Mouse (Mus musculus) CD4-positive helper T cell, adult 2 months (primary cell): ENCODE measurements at regions not wholly inside any gene's neighbourhood (a gene's known extent, or its start where the extent isn't known, plus 50 kb on each side); places are given as distances from the start of the nearest gene placed in this dataset.

Source experiments
- DNase-seq: peaks from one replicate; pipeline ENCODE4 v3.0.0-alpha.2; 2012; ENCODE audit warnings: low read depth, missing footprints, low spot score

DNA sequence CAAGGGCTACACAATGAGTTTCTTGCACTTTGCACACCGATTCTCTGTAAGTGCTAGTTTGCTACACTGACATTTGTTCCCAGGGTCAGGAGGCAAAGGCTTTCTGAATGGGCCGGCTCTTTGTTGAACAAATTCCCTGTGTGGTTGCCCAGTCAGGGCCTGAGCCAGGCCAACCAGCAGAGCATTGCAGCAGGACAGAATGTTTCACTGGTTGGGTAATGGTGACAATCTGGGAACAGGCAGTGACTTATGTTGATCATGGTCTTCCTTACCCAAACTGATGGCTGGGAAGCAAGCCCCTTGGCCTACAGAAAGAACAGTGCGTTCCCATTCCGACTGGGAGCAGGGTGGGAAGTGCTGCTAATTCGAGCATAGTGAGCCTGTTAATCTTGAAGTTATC is 363.7 kb upstream of the Satb1 start:
- no peak for DNase-seq

DNA sequence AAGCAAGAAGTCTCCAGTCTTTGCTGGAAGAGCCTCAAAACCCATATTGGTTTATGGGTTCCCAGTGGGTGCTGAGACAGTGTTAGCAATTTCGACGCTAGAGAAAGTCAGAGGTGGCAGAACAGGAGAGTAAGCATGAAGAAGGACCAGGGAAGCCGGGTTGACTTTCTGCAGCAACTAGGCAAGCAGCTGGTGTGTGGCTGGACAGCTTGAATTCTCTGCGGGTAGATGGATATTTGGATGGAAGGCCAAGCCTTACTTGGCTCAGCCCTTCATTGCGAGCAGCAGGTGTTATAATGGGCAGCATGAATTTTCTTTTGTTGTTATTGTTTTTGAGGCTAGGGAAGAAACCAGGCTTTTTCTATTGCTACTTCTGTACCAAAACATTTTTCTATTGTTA is 362.7 kb upstream of the Satb1 start:
- no peak for DNase-seq

DNA sequence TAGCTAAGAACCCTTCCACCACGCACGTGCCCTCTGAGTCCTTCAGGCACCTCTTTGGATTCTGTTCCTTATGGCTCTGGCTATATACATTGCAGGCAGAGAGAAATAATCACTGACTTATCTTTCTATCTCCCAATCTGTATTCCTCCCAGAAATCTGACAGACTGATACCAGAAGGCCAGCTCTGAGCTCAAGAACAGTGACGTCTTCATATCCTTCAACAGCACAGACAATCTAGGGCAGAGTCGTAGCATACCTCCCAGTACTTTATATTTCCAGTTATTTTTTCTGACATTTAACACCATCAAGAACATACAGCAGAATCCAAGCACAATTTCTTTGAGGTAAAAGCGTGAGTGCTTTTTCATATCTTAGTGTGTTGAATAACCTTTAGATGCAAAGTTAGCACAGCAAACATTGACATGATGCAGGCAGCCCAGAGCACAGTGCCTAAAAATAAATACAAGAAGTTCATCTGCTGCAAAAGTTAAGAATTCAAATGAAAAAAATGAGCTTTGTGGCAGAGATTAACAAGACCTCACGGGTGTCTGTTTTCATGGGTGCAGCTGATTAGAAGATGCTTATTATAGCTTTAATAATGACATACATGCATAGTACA is 358.1 kb upstream of the Satb1 start:
- DNase-seq: no peak

DNA sequence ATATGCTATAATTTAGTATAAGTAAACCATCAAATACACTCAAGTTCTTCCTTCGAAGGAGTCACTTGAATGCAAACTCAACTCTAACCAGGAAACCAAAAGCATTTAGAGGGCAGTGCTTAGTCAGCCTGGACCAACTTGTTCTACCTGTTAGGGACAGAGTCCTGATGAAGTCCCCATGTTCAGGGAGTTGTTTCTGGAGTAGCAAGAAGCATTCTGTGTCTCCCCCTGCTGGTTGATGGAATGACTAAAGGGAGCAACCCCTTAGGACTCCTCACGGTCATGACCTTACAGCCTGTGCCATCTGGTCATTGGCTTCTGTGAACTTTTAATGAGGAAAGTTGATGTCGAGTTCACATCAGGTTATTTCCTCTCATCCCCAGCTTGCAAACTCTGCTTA is 349.6 kb upstream of the Satb1 start:
- DNase-seq: peak; percentile 80

DNA sequence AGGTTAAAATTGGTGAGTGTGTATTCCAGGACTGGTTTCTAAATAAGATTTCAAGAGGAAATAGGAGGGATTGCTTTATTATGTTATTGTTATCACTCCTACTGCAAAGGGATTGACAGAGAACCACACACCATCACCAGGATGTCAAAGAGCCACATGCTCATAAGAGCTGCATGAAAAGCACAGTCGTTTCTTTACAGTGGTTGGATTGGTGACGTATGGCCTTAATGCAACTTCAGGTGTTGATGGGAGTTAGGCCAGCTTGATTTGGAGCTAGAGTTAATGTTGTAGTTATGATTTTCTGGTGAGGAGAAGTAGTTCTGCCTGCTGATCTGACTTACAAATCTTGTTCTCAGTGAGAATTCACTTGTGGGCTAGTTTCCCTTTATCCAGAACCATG is 344.9 kb upstream of the Satb1 start:
- peak; percentile 60 for DNase-seq

DNA sequence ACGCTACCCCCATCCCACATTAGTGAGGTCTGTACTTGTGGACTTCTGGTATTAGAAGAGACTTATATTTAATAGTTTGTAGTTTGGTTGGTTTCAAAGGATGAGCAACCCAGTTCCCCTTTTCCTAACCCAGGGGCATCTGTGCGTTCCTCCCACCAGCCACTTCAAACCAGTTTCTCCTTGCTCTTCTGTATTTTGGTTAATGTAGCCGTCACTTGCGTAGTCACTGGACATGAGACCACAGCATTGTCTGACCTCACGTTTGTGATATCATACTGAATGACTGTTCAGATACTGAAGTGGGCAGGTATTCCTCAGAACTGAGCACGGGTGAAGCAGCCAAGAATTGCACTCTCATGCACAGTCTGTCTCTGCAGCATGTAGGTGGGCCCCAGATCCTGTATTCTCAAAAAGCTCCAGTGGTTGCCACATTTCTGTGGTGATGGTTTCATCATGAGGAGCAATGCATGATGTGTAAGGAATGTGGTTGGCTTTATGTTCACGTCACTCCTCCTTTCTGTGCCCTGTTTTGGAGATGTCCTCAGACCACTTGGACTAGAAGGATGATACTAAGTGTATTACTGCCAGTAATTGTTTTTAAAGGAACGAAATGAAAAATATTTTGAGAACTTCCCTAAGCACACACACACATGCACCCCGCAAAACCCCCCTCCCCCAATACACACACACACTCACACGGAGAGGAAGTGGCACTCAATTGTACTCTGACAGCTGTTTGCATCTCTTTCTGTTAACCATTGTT is 335.2 kb upstream of the Satb1 start:
- peak; percentile 61 for DNase-seq

DNA sequence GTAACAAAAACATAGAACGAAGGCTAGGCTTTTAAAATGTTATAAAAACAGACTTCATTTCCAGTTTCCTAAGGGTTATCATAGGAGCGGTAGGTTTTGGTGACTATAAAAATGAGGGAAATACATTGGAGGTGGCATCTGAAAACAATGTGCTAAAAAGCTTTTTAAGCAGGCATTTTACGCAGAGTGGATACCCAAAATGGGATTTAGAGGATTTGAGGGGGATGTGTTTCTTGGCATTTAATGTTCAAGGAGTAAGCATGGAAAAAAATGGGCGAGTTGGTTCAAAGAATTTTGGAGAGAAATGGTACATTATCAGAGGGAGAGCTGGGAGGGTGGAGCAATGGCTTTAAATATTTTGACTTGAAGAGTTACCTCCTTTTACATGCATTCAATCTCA is 334.6 kb upstream of the Satb1 start:
- no peak for DNase-seq

DNA sequence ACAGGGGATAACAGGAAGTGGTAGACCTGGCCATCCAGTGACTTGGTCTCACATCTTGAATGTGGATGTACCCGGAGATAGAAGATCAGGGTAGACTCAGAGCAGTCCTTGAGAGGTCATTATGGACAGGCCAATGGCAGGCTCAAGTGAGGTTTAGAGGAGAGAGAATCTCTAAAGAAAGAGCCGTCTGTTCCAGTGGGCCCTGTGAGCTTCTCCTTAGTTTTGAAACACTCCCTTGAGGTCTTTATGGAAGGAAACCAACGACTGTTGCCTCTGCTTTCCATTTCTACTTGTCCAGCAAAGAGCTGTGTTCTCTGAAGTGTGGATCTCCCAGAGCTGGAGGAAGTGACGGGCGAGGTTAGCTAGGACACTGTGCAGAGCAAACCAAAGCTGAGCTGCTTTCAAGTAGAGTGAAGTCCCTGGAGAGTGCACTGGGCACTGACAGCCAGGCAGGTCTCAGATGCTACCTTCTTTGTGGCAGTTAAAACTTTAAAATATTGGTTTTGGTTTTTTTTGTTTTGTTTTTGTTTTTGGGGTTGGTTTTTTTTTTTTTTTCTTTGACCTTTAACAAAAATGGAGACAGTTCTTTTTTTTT is 332.9 kb upstream of the Satb1 start:
- DNase-seq: peak; percentile 58

DNA sequence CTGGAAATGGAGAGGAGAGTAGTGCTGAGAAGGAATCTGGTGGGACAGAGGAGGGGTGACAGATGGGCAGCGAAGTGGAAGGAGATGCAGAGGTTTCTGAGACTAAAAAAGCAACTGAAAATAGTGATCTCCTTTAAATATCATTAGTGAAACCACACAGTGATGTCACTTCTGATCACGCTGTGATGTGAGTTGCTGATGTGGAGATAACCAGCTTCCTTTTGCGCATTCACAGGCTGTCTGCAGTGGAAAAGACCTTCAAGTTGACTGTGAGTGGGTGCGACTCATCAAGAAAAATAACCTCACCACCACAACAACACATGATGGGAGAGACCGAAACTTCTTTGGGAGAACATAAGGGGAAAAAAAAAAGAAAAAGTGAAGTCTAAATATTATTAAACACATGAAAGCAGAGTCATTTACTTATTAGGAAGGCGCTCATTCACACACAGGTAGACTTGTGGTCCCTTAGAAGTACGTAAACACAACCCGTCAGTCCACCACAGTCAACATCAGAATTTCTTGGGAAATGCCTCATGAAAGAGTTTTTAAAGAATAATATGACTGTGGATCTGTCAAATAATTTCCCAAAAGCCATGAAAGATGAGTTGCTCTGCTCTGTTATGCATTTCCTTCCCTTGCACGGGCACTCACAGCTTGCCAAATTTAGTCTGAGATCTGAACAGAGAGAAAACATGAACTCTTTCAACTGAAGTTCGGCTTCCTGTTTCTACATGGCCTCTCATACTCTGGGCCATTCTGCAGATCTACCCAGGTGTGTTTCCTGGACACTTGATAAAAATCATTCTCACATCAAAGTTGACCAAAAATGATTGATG is 329.7 kb upstream of the Satb1 start:
- DNase-seq: peak; percentile 96

DNA sequence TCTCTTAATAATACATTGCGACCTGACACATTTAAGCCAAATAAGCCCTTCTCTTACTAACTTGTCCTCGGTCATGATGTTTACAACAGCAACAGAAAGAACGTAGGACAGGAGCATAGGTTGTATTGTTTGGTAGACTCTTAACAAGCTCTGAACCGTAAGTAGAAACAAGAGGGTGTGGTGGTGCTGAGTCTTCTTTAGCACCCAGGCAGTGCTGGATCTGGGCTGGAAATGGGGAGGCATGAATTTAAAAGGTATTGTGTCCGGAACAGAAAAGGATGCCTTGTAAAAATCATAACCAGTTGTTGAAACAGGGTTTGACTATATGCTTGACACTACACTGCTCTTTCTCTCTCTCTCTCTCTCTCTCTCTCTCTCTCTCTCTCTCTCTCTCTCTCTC is 317.4 kb upstream of the Satb1 start:
- peak; percentile 59 for DNase-seq

DNA sequence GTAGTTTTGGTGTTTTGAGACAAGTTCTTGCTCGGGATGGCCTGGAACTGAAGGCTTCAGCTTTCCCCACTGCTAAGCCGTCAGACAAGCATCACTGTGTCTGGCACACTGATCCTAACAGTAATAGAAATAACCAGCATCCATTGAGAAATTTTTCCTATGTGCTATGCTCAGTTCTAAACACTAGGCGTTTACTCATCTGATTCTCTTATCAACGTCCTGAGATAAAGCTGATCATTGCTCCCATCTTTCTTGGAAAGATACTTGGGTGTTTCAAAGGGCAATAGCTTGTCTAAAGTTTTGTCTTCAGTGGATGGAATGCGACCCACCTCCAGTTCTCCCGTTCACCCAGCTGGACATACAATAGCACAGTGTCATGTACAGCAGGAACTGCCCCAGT is 316.7 kb upstream of the Satb1 start:
- DNase-seq: peak; percentile 47

DNA sequence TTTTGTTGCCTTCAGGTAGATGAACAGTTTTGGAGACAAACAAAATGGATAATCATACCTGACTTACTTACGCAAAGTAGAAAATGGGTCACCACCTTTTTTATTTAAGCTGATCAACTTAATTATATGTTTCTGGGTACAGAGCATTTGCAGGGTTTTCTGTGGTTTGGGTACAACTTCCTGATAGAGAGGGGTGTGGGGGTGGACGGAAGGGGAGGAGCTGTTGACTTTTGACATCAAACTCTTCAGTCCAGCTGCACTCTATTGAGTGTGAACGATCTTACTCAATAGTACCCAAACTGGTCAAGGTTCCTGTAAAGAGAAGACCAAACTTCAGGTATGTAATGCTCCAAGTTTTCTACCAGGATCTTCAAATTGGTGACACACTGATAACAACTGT is 316.0 kb upstream of the Satb1 start:
- peak; percentile 77 for DNase-seq

DNA sequence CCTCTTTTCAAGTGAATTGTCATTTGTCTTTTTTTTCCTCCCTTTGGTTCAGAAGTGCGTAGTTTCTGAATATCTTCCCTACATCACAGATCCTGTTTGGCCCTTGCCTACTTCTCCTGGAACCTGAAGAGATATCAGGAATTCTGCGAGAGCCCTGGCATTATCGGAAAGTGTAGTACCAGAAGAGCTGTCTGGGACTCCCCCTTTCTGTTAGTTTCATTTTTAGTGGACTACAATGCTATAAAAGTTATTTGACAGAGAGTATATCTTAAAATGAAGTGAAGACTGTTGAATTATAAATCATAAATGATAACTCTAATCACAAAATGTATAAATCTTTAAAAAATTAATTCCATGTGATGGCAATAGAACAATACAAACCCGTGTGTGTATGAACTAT is 270.8 kb upstream of the Satb1 start:
- DNase-seq: no peak

DNA sequence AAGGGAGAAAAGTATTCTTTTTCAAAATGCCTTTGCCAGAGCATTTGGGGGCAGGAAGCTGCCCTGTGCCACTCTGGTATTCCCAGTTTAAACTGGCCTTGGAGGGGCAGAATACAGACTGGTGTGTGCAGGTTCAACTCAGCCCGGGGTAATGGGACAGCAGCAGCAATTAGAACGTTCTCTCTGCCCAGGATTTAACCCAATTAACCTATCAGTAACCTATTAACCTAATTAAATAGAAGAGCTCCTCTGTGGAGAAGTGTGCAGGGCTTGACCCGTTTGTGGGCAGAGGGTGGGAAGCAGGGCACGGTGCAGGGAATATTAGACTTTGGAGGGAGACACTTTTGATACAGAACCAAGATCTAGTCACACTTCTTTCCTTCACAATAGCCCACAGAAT is 252.7 kb upstream of the Satb1 start:
- DNase-seq: no peak

DNA sequence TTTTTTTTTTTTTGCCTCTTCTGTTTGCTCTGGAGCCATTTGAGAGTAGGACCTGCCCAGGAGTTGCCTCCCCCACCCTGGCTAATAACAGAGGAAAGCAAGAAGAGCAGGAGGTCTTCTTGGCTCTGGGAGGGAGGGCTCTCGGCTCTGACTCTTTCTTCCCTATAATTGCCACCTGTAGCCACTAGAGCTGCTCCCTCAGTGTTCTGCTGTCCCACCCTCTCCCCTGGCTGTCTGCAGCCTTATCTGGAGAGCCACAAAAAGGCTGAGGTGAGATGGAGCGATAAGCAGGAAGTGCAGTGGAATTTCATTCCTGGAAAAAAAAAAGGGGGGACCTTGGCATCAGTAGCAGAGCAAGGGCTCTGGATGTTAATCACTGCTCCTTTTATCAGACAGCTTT is 251.4 kb upstream of the Satb1 start:
- DNase-seq: no peak

DNA sequence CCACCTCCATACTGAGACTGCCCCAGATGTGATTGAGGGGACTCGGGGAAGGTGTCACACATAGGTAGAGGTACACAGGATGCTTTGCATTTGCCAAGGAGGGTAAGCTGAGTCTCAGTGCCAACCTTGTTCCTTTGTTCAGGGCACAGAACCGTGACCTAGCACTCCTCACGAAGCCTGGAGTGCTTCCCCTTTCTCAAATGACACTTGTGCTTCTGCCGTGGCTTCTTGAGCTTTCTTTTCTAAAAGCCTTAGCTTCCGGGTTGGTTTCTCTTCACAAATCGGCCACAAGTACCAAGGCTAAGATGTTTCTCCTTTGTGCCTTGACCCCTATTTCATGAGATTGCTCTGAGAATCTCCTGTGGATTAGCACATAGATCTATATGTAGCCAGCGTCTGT is 246.2 kb upstream of the Satb1 start:
- peak; percentile 43 for DNase-seq

DNA sequence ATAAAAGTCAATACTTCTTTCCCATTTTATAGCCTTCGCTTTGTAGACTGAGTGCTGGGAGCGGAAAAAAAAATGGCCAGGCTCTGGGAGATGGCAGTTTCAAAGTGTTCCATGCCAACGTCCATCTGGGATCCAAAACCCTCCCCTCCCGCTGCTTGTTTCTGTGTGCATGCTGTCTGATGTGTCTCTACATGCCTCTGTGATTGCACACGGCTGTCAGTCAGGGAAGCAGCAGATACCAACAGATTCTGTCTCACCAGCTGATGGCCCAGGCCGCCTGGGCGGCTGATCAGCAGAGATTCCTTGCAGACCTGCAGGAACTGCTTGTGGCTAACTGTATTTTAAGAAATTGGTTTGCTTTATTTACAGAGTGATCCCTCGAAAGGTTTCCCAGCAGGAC is 245.4 kb upstream of the Satb1 start:
- no peak for DNase-seq

DNA sequence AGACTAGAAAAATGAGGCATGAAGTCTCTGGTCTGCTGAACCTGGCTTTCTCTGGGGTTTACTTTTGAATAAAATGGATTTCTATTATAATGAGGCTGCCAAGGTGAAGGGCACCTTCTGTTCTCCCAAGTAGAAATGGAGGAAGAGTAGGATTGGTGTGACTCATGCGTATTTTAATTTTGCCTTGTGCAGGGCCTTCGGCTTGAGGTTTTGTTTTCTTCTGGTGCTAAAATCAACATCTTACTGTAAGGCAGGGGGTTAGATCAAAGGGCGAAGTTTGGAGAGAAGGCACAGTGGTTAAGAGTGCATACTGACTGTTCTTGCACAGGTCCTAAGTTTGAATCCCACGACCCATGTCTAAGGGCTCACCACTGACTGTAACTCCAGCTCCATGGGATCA is 244.9 kb upstream of the Satb1 start:
- DNase-seq: no peak

DNA sequence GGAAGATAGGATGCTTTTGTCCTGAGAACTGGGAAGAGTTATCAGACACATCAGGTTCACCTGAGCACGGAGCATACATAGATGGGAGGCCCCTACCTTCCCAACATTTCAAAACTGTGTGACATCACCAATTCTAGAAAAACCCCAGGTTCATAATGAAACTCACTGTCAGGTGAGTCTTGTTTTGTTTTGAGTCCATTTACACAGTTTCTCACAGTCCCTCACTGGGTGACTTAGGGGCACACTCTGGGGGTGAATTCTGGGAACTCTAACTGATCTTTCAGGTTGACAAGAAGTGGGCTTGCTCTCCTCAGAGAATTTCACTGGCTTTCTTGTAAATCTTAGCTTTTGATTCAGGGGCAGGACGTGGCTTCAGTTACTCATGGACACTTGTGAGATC is 243.7 kb upstream of the Satb1 start:
- DNase-seq: peak; percentile 28

DNA sequence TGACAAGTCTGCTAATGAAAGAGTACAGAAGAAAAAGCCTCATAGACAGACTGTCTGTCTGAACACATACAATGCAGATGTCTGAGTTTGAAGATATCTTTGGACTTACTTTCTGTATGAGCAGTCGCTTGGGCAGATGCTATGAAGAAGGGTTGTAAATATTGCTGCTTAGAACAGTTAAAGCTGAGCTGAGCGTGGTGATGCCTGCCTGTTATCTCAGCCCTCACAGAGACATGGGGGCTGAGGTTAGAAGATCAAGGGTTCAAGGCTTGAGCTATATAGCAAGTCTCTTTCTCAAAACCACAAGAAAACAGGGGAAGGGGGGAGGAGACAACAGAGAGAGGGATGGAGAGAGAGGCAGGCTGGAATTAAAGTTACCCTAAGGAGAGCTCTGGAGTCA is 234.6 kb upstream of the Satb1 start:
- DNase-seq: peak; percentile 39

DNA sequence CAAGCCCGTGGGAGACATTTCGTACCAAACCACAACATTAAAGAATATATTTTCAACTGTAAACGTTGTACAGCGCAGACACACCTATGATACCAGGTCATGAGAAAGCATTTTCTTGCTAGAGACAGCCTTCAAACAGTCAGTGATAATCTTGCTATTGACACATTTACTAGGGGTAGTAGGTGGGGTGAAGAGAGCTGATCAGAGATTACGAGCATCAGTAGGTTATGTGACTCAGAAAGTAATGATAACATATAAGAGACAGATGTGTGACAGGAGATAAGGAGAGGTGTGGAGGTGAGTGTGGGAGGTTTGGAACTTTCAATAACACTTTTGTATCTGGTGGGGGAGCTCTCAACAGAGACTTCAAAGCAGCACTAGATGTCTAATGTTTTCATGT is 231.5 kb upstream of the Satb1 start:
- peak; percentile 67 for DNase-seq

DNA sequence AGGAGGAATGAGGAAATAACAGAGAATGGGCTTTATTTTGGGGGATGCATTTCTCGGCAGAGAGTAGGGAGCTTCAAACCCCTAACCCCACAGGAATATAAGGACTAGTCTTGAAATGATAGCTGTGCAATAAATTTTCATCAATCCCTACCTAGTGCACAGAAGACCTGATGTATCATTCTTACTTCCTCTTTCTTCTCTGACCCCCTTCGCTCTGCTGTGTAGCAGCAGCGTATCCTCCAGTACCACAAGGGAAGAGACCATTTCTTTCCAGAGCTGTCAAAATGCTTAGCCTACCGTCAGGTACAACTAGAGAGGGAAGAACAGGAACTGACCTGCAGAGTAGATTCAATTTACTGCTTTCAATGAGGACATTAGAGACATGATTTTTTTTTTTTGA is 230.0 kb upstream of the Satb1 start:
- peak; percentile 21 for DNase-seq
